Mouse (Mus musculus): ENCODE measurements at regions not wholly inside any gene's neighbourhood (a gene's known extent, or its start where the extent isn't known, plus 50 kb on each side); places are given as distances from the start of the nearest gene placed in this dataset.

DNA sequence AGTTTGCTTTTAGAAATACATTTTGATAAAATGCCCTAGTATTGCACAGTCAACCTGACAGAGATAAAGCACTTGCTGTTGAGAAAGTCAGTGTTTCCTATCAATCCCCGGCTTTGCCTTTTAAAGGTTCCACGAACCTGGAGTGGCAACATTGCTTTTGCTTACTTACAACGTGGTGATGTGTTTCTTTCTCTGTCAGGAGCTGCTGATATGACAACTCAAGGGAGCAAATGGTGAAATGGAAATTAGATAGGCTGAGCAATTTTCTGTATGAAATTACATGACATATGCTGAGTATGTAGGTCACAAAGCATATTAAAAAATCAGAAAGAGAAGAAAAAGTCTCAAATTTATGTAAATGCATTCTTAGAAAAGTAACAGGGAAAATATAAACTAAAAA lies 336.8 kb downstream of the 1700017N19Rik start:
- TF ChIP-seq POLR2A (IDR thresholded peaks at IDR 0.05; ENCODE audit: borderline replicate concordance, control insufficient read depth, low read depth, low read length) (no peak), CTCF (IDR thresholded peaks at IDR 0.05; ENCODE audit: control insufficient read depth, insufficient read depth, low read length) (no peak)

Data from bone marrow, adult 2 months (tissue).